9 mouse cellular contexts compared by ENCODE assay signal in genomic region chr8:20380590-20381238, GRCm38 (mm10). TPM values are rescaled to one million over a fixed set of nuclear protein-coding genes. Genes with fewer than 3 reads are reported as not detected.
DNase-seq lines count a peak whose midpoint lies in the region; ATAC-seq lines count a peak whose summit lies in the region.
"Not testable (repeated sequence)": the region's sequence is repeated elsewhere in the genome, so short reads cannot be mapped to it uniquely, and the experiment has no call there.
"Had no signal": no experiment of that assay in that cellular context is flagged by ENCODE, and none has a peak within 500 bp of the region (broad histone marks: within the 10 kb centered on the region; RNA-seq: fewer than 3 reads in every experiment).

No protein-coding gene starts in this region.

- peak; percentile 68 for ATAC-seq in forebrain, embryonic 16.5 days
- ATAC-seq in heart, embryonic 13.5 days (ENCODE audit: extremely low read depth, insufficient number of reproducible peaks, low FRiP score, low TSS enrichment), result peak; percentile 53; the same call in 1 of the 2 replicates
- ATAC-seq in intestine, embryonic 16.5 days, result peak; percentile 95
- peak; percentile 86 for ATAC-seq in limb, embryonic 12.5 days (ENCODE audit: insufficient number of reproducible peaks, insufficient read depth, low FRiP score, low TSS enrichment, low read depth)
- ATAC-seq in neural tube, embryonic 15.5 days (ENCODE audit: low FRiP score), result peak; percentile 82

- not testable (repeated sequence) for H3K27ac ChIP-seq in forebrain, embryonic 16.5 days (ENCODE audit: low read length); heart, embryonic 13.5 days (replicated peaks); intestine, embryonic 16.5 days (ENCODE audit: low read length); limb, embryonic 12.5 days; neural tube, embryonic 15.5 days (replicated peaks)

- 86% methylated on average over 7 of the region's 7 CpGs for WGBS in forebrain, embryonic 16.5 days
- 80% methylated on average over 7 of the region's 7 CpGs for WGBS in heart, embryonic 13.5 days
- 78% methylated on average over 7 of the region's 7 CpGs for WGBS in intestine, embryonic 16.5 days
- WGBS in limb, embryonic 12.5 days, result 84% methylated on average over 7 of the region's 7 CpGs
- 88% methylated on average over 7 of the region's 7 CpGs for WGBS in neural tube, embryonic 15.5 days

- not testable (repeated sequence) for H3K4me3 ChIP-seq in forebrain, embryonic 16.5 days (replicated peaks; ENCODE audit: low read length); heart, embryonic 13.5 days; intestine, embryonic 16.5 days (ENCODE audit: low read length); limb, embryonic 12.5 days (replicated peaks); neural tube, embryonic 15.5 days (replicated peaks)

- not testable (repeated sequence) for H3K27me3 ChIP-seq in forebrain, embryonic 16.5 days (replicated peaks; ENCODE audit: control insufficient read depth, insufficient read depth, low read length); heart, embryonic 13.5 days (replicated peaks); intestine, embryonic 16.5 days (replicated peaks; ENCODE audit: control insufficient read depth, insufficient read depth, low read length); limb, embryonic 12.5 days; neural tube, embryonic 15.5 days (replicated peaks)

- not testable (repeated sequence) for H3K4me2 ChIP-seq in forebrain, embryonic 16.5 days (ENCODE audit: low read length); heart, embryonic 13.5 days; intestine, embryonic 16.5 days (ENCODE audit: low read depth, low read length); limb, embryonic 12.5 days; neural tube, embryonic 15.5 days

- H3K9ac ChIP-seq in forebrain, embryonic 16.5 days (replicated peaks; ENCODE audit: low read depth, low read length); heart, embryonic 13.5 days; intestine, embryonic 16.5 days (ENCODE audit: low read depth, low read length); limb, embryonic 12.5 days (replicated peaks); neural tube, embryonic 15.5 days (replicated peaks): not testable (repeated sequence)

- DNase-seq in cerebellum, postnatal 10 days, result peak; percentile 38 to 46
- peak; percentile 1 for DNase-seq in lung, postnatal 14 days
- DNase-seq in thymus, postnatal 4 days, result peak; percentile 16

- not testable (repeated sequence) for H3K9me3 ChIP-seq in forebrain, embryonic 16.5 days (ENCODE audit: control insufficient read depth, low read length); heart, embryonic 13.5 days; intestine, embryonic 16.5 days (ENCODE audit: control insufficient read depth, low read length); limb, embryonic 12.5 days; neural tube, embryonic 15.5 days (replicated peaks)

- H3K4me1 ChIP-seq in forebrain, embryonic 16.5 days (replicated peaks; ENCODE audit: control insufficient read depth, insufficient read depth, low read length); heart, embryonic 13.5 days; intestine, embryonic 16.5 days (ENCODE audit: control insufficient read depth, insufficient read depth, low read length); limb, embryonic 12.5 days (replicated peaks); neural tube, embryonic 15.5 days: not testable (repeated sequence)

- not testable (repeated sequence) for H3K36me3 ChIP-seq in forebrain, embryonic 16.5 days (ENCODE audit: control insufficient read depth, insufficient read depth); heart, embryonic 13.5 days; intestine, embryonic 16.5 days (ENCODE audit: control insufficient read depth, insufficient read depth, low read length); limb, embryonic 12.5 days; neural tube, embryonic 15.5 days

RNA-seq across cellular contexts. Expression of gene Gm15319, which starts 17.7 kb away (rescaled TPM):
- polyA plus RNA-seq in forebrain, embryonic 16.5 days (2015; fragmentation: Nextera tagmentation; extraction: Ambion mirVana), result 0.15 TPM in 1 of 2 replicates, not detected in the other
- polyA plus RNA-seq in heart, embryonic 13.5 days (2015; fragmentation: Nextera tagmentation; extraction: Ambion mirVana), result not detected in 2 replicates
- polyA plus RNA-seq in intestine, embryonic 16.5 days (2015; fragmentation: Nextera tagmentation; extraction: Ambion mirVana), result 0.31 and 0.34 TPM in 2 replicates
- not detected in 2 replicates for polyA plus RNA-seq in limb, embryonic 12.5 days (2016; fragmentation: Nextera tagmentation; extraction: Ambion mirVana)
- polyA plus RNA-seq in neural tube, embryonic 15.5 days (2015; fragmentation: Nextera tagmentation; extraction: Ambion mirVana), result 0.10 and 0.27 TPM in 2 replicates
- polyA plus RNA-seq: forebrain, embryonic 10.5 days had no signal
